Mouse (Mus musculus) megakaryocyte, adult 5-6 weeks (primary cell): Measurements from ENCODE around the gene Timm9. TPM values are rescaled to one million over a fixed set of nuclear protein-coding genes. Genes with fewer than 3 reads are reported as not detected.
"Not testable (repeated sequence)": the region's sequence is repeated elsewhere in the genome, so short reads cannot be mapped to it uniquely, and the experiment has no call there.

Experiments used
- ATAC-seq: 2 replicates; pipeline ENCODE4 v1.8.0; 2016; ENCODE audit warnings: mild to moderate bottlenecking, inconsistent platforms; ENCODE audit not compliant: poor library complexity, severe bottlenecking
- total RNA-seq, 2 experiments: library from RNA; stranded (forward) in 1 of 2; stranded (reverse) in 1 of 2; fragments of 153-499, 151-499 nt in 1 of 2; fragments of 221-1000, 200-1000 nt in 1 of 2; gene quantifications; 2 replicates each; pipeline versions ENCODE4 v1.2.3 to v1.2.4; 2015 to 2017

Timm9 gene
- total RNA-seq, 2 experiments from 2014 or later: 21.3 to 29.0 TPM

DNA sequence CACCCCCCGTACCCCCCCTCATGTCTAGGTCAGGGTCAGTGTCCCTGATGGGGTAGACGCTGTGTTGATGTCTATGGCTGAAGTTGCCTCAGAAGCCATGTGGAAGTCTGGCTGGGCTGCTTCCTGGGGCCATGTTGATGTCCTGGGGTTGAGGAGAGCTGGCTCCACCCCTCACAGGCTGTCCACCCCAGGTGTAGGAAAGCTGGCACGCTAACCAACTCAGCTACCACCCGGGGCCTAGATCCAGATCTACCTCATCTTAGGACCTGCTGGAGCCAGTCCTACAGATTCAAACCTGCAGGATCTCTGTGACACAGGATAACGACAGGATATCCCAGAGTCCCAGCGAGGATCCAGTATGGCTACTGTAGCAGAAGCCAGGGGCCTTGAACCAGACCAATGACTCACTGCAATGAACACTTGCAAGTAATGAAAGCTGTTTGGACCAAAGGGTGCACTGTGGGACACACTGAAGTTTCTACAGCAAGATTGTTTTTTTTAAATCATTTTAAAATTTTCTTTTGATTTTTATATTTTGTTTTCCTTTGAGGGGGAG is 29.2 kb downstream of the Timm9 start:
- ATAC-seq: no peak

DNA sequence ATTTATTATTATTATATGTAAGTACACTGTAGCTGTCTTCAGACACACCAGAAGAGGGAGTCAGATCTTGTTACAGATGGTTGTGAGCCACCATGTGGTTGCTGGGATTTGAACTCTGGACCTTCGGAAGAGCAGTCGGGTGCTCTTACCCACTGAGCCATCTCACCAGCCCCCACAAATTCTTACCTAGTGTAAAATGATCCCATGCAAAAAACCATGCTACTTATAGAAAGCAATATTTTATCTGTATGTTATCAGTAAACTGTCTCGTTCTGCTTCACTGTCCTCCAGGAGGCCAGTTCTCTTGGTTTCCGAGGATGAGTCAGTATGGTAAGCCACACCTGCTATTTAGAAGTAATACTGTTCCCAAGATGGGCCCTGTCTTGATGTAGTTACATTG is 32.2 kb downstream of the Timm9 start:
- ATAC-seq: not testable (repeated sequence)

- no peak for ATAC-seq
Observed at GRCm38 (mm10) chr12:71086331-71086730, 50.2 kb downstream of the Timm9 start.

Other genes with a start within 250 kb of the Timm9 start
- 109 and 153 TPM in 2 replicates for gene Actr10, start 198.8 kb downstream of the Timm9 start, total RNA-seq (2015)
- gene Actr10, start 198.8 kb downstream of the Timm9 start, total RNA-seq (2017): 54.0 and 81.4 TPM in 2 replicates
- gene Psma3, start 162.1 kb downstream of the Timm9 start, total RNA-seq (2015): 302 and 324 TPM in 2 replicates
- gene Psma3, start 162.1 kb downstream of the Timm9 start, total RNA-seq (2017): 246 and 252 TPM in 2 replicates
- 42.4 and 45.0 TPM in 2 replicates for gene Arid4a, start 120.7 kb downstream of the Timm9 start, total RNA-seq (2015)
- gene Arid4a, start 120.7 kb downstream of the Timm9 start, total RNA-seq (2017): 74.6 and 79.6 TPM in 2 replicates
- not detected in 2 replicates for gene Tomm20l, start 25.3 kb downstream of the Timm9 start, total RNA-seq (2015)
- not detected in 2 replicates for gene Tomm20l, start 25.3 kb downstream of the Timm9 start, total RNA-seq (2017)
- gene 2700049A03Rik, start 164 bp upstream of the Timm9 start, total RNA-seq (2015): 12.2 and 12.9 TPM in 2 replicates
- 7.5 and 8.3 TPM in 2 replicates for gene 2700049A03Rik, start 164 bp upstream of the Timm9 start, total RNA-seq (2017)
- 0.09 TPM in 1 of 2 replicates, not detected in the other for gene Dact1, start 173.2 kb upstream of the Timm9 start, total RNA-seq (2015)
- 0.15 TPM in 1 of 2 replicates, not detected in the other for gene Dact1, start 173.2 kb upstream of the Timm9 start, total RNA-seq (2017)